Mouse (Mus musculus): Measurements from ENCODE around the gene Zfp354a. TPM values are rescaled to one million over a fixed set of nuclear protein-coding genes. Genes with fewer than 3 reads are reported as not detected.
"Not testable (repeated sequence)": the region's sequence is repeated elsewhere in the genome, so short reads cannot be mapped to it uniquely, and the experiment has no call there.

Gene Zfp354a
- not detected in 2 replicates for polyA plus RNA-seq (2012; ENCODE audit: insufficient read depth, low replicate concordance)

- Histone ChIP-seq H3K4me3 (replicated peaks) (peak within 1 kb of the TSS; percentile 87), H3K4me1 (peaks cover 6% of the 10 kb centered on the region; the same call in 1 of the 2 replicates), H3K9me3 (no peaks in the 10 kb centered on the region), H3K36me3 (replicated peaks; ENCODE audit: low read length) (no peaks in the 10 kb centered on the region), H3K27me3 (replicated peaks) (peaks cover 15% of the 10 kb centered on the region)
- no peak for TF ChIP-seq GATA1 (IDR thresholded peaks at IDR 0.05; ENCODE audit: borderline replicate concordance, low read length)
- TF ChIP-seq FLI1 (IDR thresholded peaks at IDR 0.05; ENCODE audit: low read length), result no peak
Observed at GRCm38 (mm10) chr11:51059151-51059571, at the start of gene Zfp354a. Zfp354a (plus strand) TSS chr11:51059257.

- Histone ChIP-seq H3K9me3 (peaks cover 9% of the 10 kb centered on the region; the same call in 1 of the 2 replicates), H3K36me3 (replicated peaks; ENCODE audit: low read length) (no peaks in the 10 kb centered on the region), H3K4me3 (replicated peaks) (no peak overlapping the region), H3K27me3 (replicated peaks) (no peaks in the 10 kb centered on the region), H3K4me1 (no peaks in the 10 kb centered on the region)
- TF ChIP-seq GATA1 (IDR thresholded peaks at IDR 0.05; ENCODE audit: borderline replicate concordance, low read length), result no peak
- no peak for TF ChIP-seq FLI1 (IDR thresholded peaks at IDR 0.05; ENCODE audit: low read length)
Observed at GRCm38 (mm10) chr11:51011821-51012220, 47.2 kb upstream of the Zfp354a start.

GRCm38 (mm10) chr11:51013936-51014335, 45.1 kb upstream of the Zfp354a start, which contains the start of gene Olfr54:
Olfr54 (plus strand) TSS chr11:51014236.
- Histone ChIP-seq H3K36me3 (replicated peaks; ENCODE audit: low read length) (no peaks in the 10 kb centered on the region), H3K27me3 (replicated peaks) (no peaks in the 10 kb centered on the region), H3K9me3 (peaks cover 9% of the 10 kb centered on the region; the same call in 1 of the 2 replicates), H3K4me3 (replicated peaks) (peak within 1 kb of the TSS; percentile 59), H3K4me1 (no peaks in the 10 kb centered on the region)
- no peak for TF ChIP-seq FLI1 (IDR thresholded peaks at IDR 0.05; ENCODE audit: low read length)
- TF ChIP-seq GATA1 (IDR thresholded peaks at IDR 0.05; ENCODE audit: borderline replicate concordance, low read length), result no peak

GRCm38 (mm10) chr11:51016341-51016740, 42.7 kb upstream of the Zfp354a start:
- H3K9me3 ChIP-seq, result peaks cover 2% of the 10 kb centered on the region; the same call in 1 of the 2 replicates
- H3K4me1 ChIP-seq, result no peaks in the 10 kb centered on the region
- no peak for TF ChIP-seq GATA1 (IDR thresholded peaks at IDR 0.05; ENCODE audit: borderline replicate concordance, low read length)
- no peak for TF ChIP-seq FLI1 (IDR thresholded peaks at IDR 0.05; ENCODE audit: low read length)

GRCm38 (mm10) chr11:51026811-51027210, 32.2 kb upstream of the Zfp354a start:
- H3K4me3 ChIP-seq (replicated peaks); H3K4me1 ChIP-seq; H3K36me3 ChIP-seq (replicated peaks; ENCODE audit: low read length); H3K9me3 ChIP-seq; H3K27me3 ChIP-seq (replicated peaks): not testable (repeated sequence)

More at GRCm38 (mm10) chr11:51016341-51016740, 42.7 kb upstream of the Zfp354a start:
- Histone ChIP-seq H3K36me3 (replicated peaks; ENCODE audit: low read length) (no peaks in the 10 kb centered on the region), H3K27me3 (replicated peaks) (no peaks in the 10 kb centered on the region), H3K4me3 (replicated peaks) (no peak overlapping the region)

GRCm38 (mm10) chr11:51029381-51029780, 29.7 kb upstream of the Zfp354a start:
- not testable (repeated sequence) for H3K36me3 ChIP-seq (replicated peaks; ENCODE audit: low read length); H3K27me3 ChIP-seq (replicated peaks); H3K4me1 ChIP-seq; H3K9me3 ChIP-seq; H3K4me3 ChIP-seq (replicated peaks)

GRCm38 (mm10) chr11:51030225-51030624, 28.8 kb upstream of the Zfp354a start:
- no peak for TF ChIP-seq FLI1 (IDR thresholded peaks at IDR 0.05; ENCODE audit: low read length)
- TF ChIP-seq GATA1 (IDR thresholded peaks at IDR 0.05; ENCODE audit: borderline replicate concordance, low read length), result no peak
- Histone ChIP-seq H3K27me3 (replicated peaks) (no peaks in the 10 kb centered on the region), H3K9me3 (peaks cover 9% of the 10 kb centered on the region; the same call in 1 of the 2 replicates), H3K4me1 (no peaks in the 10 kb centered on the region), H3K4me3 (replicated peaks) (no peak overlapping the region), H3K36me3 (replicated peaks; ENCODE audit: low read length) (no peaks in the 10 kb centered on the region)

GRCm38 (mm10) chr11:51032851-51033250, 26.2 kb upstream of the Zfp354a start:
- no peaks in the 10 kb centered on the region for H3K27me3 ChIP-seq (replicated peaks)

GRCm38 (mm10) chr11:51034141-51034540, 24.9 kb upstream of the Zfp354a start:
- not testable (repeated sequence) for H3K4me3 ChIP-seq (replicated peaks); H3K27me3 ChIP-seq (replicated peaks); H3K4me1 ChIP-seq; H3K36me3 ChIP-seq (replicated peaks; ENCODE audit: low read length)
- H3K9me3 ChIP-seq, result peaks cover 15% of the 10 kb centered on the region

More at GRCm38 (mm10) chr11:51032851-51033250, 26.2 kb upstream of the Zfp354a start:
- Histone ChIP-seq H3K36me3 (replicated peaks; ENCODE audit: low read length) (no peaks in the 10 kb centered on the region), H3K4me3 (replicated peaks) (no peak overlapping the region), H3K4me1 (no peaks in the 10 kb centered on the region), H3K9me3 (peaks cover 12% of the 10 kb centered on the region)
- TF ChIP-seq GATA1 (IDR thresholded peaks at IDR 0.05; ENCODE audit: borderline replicate concordance, low read length), result no peak
- TF ChIP-seq FLI1 (IDR thresholded peaks at IDR 0.05; ENCODE audit: low read length), result no peak

- Histone ChIP-seq H3K9me3 (peaks cover 15% of the 10 kb centered on the region), H3K4me1 (no peaks in the 10 kb centered on the region), H3K36me3 (replicated peaks; ENCODE audit: low read length) (no peaks in the 10 kb centered on the region), H3K27me3 (replicated peaks) (no peaks in the 10 kb centered on the region), H3K4me3 (replicated peaks) (no peak overlapping the region)
- no peak for TF ChIP-seq GATA1 (IDR thresholded peaks at IDR 0.05; ENCODE audit: borderline replicate concordance, low read length)
- TF ChIP-seq FLI1 (IDR thresholded peaks at IDR 0.05; ENCODE audit: low read length), result no peak
Observed at GRCm38 (mm10) chr11:51035951-51036350, 23.1 kb upstream of the Zfp354a start.

GRCm38 (mm10) chr11:51044776-51045175, 14.3 kb upstream of the Zfp354a start:
- not testable (repeated sequence) for H3K27me3 ChIP-seq (replicated peaks); H3K36me3 ChIP-seq (replicated peaks; ENCODE audit: low read length); H3K4me1 ChIP-seq; H3K4me3 ChIP-seq (replicated peaks); H3K9me3 ChIP-seq

GRCm38 (mm10) chr11:51047809-51048208, 11.2 kb upstream of the Zfp354a start, which contains the start of gene Olfr1375:
Olfr1375 (plus strand) TSS chr11:51048109.
- not testable (repeated sequence) for H3K9me3 ChIP-seq; H3K27me3 ChIP-seq (replicated peaks); H3K36me3 ChIP-seq (replicated peaks; ENCODE audit: low read length); H3K4me3 ChIP-seq (replicated peaks); H3K4me1 ChIP-seq
